Mouse (Mus musculus) left cerebral cortex, postnatal 14 days (tissue): Measurements from ENCODE around the gene Lysmd3. TPM values are rescaled to one million over a fixed set of nuclear protein-coding genes. Genes with fewer than 3 reads are reported as not detected.

Experiments
- DNase-seq, 2 experiments: peaks; one replicate each; pipeline ENCODE4 v3.0.0; 2021 to 2022; ENCODE audit warnings: low spot score in 2 of 2, mixed read lengths in 1 of 2
- intact Hi-C: fragments of 180-260 bp; cut with DNase I; formaldehyde crosslinking; loops from one replicate; pipeline ENCODE4 v1.15.1; 2025
- total RNA-seq, 2 experiments: library from RNA; stranded (reverse); gene quantifications; 2 replicates each; pipeline ENCODE4 v1.2.3; 2021

The Lysmd3 gene
- total RNA-seq, 2 experiments from 2014 or later = 9.7 to 10.9 TPM

DNA sequence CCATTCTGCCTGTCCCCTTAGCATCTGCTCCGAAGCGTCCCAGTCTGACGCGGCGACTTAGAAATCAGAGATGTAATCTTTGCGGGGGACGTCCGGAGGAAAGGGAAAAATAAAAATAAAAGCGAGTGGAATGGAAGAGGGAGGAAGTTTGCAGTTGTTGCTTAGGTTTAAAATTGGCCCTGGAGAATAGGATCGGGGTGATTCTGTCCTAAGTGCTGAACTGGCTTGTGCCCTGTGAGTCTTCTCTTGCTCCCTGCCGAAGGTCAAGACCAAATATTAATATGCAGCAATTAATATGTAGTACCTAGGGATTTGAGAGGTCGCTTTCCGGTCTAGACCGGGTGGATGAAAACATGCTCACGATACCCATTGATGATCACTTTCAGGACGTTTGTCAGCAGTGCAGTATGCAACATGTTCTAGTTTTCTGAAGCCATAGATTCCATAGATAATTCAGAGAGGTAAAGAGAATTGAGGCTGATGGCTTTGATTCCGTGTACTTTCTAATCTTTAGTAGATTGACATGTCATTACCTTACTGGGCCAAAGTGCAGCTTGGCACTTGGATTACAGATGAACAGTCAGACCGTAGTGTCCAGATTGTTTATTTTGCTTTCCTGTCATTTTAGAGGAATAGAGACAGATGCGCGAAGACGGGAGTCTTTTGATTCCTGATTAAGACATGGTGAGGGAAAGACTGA is 740 bp downstream of the Lysmd3 start:
- DNase-seq = peak in 1 of 2 experiments; percentile 16
- intact Hi-C loops = loop anchor here (5.0 to 10.0 kb wide), 2 partner anchors 54 to 773 kb away; partner anchors contain the start of genes Arrdc3, Mblac2 and Polr3g

DNA sequence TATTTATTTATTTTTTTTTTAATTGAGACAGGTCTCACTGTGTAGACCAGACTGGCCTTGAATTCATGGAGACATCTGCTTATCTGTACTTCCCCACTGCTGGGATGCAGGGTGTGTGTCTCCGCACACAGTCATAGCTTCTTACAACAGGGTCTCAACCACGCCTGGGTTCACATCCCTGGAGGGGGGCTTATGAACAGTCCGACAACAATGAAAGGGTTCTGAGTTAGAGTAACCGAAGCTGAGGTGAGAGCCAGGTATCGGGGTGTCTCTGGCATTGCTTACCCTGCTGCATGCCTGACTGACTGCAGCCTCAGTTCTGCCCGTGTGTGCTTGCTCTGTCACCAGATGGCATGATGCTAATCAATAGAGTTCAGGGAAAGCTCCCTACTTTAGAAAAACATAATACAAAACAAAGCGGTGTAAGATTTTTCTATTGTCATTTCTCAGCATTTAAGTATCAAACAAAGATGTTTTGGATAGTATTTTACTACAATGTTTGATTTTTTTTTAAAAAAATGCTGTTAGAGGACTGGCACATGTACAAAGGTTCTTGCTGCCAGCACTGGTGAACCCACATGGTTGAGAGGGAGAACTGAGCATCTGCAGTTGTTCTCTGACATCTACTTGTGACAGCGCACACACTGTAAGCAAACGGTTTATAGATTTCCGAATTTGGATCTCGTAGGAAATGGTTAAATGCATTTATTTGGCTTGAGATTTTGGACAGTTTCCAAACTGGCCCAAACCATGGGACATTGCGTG is 6.3 kb downstream of the Lysmd3 start:
- DNase-seq = no peak
- intact Hi-C loops = no loop called here

DNA sequence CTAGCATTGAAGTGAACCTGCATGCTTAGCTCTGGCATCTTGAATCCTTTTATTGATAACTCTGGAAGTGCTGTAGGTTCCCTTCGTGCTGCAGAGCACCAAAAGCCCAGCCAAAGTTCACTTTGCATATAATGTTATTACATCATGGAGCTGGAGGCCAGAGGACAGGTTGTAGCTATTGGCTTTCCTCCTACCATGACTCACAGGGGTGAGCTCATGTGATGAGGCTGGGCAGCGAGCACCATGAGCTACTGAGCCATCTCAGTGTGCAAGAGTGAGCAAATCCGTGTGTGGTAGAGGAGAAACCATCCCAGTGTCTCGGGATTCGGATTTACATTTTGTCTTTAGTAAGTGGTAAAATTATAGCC is 6.9 kb downstream of the Lysmd3 start:
- intact Hi-C loops = no loop called here
- DNase-seq = no peak

DNA sequence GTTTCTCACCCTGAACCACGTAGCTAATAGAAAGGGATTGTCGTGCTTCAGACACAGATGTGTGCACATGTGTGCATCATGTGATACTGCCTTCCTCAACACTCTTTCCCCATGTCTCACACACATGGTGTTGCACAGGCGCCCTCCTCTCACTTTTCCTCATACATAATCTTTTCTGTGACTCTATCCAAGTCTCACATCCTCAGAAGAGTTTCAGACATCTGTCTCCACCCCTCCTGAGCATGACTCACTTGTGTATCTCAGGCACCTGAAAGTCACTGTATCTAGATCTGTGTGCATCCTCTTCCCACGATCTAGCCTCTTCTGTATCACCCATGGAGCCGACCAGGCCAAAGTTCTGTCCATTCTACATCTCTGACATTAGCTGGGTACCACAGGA is 10.2 kb downstream of the Lysmd3 start:
- intact Hi-C loops = no loop called here
- no peak for DNase-seq

DNA sequence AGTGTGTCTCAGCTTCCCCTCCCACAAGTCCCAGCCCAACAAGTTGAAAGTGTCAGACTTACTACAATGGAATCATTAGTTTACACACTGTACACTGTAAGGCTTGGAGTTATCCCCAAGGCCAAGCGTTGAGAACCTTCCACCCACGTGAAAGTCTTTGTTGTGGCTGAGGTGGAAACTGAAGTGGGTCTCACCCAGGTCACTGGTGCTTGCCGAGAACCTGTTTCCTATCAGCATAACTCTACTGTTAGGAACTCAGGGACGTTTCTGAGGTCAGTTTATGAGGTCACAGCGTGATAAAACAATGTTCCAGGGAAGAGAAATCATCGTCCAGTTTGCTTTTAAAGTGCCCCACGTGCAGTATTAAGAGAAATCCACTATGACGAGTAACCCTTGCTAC is 17.9 kb downstream of the Lysmd3 start:
- intact Hi-C loops = no loop called here
- DNase-seq = no peak

DNA sequence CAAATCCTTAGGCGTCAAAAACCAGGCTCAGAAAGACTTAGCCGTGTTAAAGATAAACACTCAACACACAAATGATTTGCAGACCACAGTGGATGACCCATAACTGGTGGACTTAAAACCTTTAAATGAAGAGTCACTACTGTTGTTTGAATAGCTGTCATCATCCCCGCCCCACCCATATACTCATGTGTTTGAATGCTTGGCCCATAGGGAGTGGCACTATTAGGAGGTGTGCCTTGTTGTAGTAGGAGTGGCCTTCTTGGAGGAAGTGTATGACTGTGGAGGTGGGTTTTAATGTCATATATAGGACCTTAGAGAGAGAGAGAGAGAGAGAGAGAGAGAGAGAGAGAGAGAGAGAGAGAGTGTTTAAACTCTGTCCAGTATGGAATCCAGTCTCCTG is 25.6 kb downstream of the Lysmd3 start:
- intact Hi-C loops = no loop called here
- DNase-seq = no peak

DNA sequence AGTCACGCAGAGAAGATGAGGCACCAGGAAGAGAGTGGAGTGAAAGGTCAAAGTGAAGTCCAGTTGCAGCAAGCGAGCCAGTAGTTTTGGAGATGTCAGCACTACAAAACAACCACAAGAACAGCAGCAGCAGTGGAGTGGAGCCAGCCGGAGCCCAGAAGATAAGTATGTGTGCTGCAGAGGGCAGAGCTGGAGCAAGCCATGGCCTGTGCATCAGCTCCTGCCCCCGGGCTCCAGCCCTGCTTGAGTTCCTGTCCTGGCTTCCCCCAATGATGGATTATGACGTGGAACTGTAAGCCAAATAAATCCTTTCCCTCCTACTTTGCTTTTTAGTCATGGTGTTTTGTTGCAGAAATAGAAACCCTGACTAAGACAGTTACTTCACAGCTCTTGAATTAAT is 26.8 kb downstream of the Lysmd3 start:
- intact Hi-C loops = no loop called here
- no peak for DNase-seq

DNA sequence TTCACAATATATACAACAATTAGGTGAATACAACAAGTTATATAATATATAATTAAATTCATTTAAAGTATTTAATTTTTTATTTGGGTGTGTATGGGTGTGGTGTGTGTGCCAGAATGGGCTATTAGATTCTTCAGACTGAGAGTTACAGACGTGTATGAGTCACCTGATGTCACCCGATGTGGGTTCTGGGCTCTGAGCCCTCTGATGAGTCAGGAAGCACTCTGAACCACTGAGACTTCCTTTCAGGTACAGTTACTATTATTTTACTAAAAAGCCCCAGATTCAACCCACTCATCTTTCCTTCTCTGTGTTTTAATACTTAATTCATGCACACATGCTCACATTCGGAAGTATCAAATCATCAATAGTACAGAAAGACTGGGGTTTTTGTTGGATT is 27.4 kb downstream of the Lysmd3 start:
- no peak for DNase-seq
- intact Hi-C loops = no loop called here

DNA sequence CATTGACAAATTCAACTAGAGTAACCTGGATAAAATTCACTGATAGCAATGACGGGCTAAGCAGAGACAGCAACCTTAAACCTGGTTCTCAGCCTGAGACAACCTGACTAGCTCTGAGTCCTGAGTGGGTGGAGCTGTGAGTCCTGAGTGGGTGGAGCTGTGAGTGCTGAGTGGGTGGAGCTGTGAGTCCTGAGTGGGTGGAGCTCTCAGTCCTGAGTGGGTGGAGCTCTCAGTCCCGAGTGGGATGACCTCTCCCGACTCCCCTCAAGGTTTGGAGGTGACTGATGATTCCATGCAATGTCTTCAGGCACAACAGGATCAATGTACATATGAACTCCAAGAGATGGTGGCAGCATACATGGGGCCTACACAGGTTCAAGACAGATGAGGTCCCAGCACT is 32.1 kb downstream of the Lysmd3 start:
- DNase-seq = no peak
- intact Hi-C loops = no loop called here

DNA sequence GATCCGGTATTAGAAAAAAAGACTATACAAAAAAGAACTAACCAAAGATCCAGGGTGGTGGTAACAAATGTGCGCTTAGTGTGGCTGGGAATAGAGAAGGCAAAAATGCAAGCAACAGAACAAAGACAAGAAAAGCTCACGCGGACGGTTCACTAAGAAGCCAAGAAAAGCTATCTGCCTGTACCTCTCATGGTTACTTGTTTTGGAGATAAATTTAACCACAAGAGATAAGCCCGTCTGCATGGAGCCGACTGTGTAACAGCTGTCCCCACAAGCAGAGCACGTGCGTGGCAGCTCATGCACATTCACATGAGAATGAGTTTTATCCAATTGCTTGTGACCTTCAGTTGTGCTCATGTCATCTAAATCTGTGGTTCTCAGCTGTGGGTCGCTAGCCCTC is 33.0 kb downstream of the Lysmd3 start:
- DNase-seq = no peak
- intact Hi-C loops = no loop called here

DNA sequence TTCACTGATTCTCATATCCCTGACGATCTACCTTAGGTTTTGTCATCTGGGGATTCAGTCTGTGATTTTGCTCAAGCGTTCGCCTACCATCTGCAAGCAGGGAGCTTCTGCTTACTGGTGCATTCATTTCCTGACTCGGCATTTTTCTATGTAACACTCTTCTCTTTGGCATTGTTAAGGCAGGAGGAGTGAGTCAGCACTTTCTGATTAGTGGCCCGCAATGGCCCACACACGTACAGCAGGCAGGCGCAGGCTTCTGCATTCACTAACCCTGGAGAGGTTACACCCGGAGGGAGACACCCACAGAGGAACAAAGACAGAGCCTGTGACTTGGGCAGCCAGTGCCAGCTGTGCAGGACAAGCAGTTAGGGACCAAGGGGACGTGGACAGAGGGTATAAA is 34.1 kb downstream of the Lysmd3 start:
- intact Hi-C loops = no loop called here
- DNase-seq = no peak

DNA sequence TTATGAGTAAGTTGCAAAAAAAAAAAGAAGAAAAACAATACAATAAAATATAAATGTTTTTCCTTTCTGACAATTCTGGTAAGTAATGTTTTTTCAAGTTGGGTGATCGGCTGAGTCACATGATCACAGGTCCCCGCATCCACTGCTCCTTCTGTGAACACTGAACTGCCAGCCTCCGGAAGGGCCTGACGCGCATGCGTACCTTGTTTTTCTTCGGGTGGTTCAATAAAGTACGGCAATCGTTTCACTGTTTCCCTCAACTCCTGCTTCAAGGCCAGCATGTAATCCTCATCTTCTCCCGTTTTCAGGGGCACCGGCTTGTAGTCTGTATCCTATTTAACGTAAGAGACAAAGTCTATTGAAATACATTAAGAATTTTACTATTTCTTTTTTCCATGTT is 37.0 kb downstream of the Lysmd3 start:
- intact Hi-C loops = no loop called here
- DNase-seq = no peak

DNA sequence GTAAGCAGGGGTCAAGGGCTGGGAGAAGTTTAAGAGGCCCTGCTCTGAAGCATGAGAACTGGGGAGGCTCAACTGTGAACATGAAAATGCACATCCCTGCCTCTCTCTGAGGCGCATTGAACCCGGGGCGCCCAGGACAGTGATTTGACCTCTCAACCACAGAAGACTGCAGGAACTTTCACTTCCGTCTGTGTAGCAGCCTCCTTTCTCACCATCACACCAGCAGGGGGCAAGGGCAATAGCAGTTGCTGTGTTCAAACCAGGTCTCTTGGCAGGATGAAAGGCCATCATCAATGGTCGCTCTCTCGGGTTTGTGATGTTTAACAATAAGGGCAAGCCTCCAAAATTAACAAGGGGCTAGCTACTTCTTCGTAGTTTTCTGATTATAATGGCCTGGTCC is 45.7 kb downstream of the Lysmd3 start:
- DNase-seq = no peak
- intact Hi-C loops = no loop called here

DNA sequence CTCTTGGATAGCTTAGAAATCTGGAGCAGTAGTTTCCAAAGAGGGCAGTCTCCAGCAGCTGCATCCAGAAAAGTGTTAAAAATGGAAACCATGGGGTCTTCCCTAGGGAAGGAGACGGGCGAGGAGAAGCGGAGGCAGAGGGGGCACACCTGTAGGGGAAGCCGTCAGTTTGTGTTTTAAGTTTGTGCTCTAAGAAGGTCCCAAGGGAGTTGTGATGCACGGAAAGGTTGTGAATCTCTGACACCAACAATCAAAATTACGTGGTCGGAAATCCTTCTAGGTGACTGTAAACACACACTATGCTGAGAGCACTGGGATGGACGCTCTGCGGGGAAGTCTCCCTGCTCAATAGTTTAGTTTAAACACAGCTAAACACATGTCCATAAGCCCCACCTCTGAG is 46.2 kb downstream of the Lysmd3 start:
- intact Hi-C loops = no loop called here
- DNase-seq = no peak

DNA sequence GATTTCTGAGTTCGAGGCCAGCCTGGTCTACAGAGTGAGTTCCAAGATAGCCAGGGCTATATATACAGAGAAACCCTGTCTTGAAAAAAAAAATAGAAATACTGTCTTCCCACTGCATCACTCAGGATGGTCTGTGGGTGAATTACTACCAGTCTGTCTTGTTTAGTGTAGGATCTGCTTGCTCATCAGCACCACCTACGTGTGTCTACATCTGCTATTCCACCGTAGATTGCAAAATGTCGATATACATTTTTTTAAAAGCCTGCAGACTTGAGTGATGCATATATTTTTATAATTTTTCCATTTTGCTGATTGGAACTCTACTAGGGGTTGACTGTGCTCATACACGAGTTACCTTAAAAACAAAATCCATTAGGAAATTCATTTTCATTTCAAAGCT is 48.8 kb downstream of the Lysmd3 start:
- intact Hi-C loops = no loop called here
- DNase-seq = no peak

DNA sequence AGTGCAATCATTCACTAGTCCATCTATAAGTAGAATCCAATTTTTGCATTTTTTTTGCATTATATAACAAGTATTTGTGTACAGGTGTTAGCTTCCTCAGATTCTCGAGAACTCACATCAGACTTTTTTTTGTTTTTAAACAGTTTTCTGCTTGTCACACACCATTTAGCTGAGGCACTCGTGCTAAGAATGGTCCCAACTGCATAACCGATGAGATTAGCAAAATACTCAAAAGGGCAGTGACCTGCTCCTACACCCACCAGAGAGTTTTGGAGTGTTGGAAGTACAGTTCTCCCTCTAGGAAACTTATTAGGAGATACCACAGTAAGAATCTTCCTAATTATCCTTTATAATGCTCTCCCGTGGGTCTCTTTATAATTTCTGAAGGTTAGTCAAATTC is 52.3 kb downstream of the Lysmd3 start:
- intact Hi-C loops = loop anchor here (5.0 kb wide), 2 partner anchors 52 to 53 kb away; partner anchors contain the start of gene Lysmd3
- no peak for DNase-seq

DNA sequence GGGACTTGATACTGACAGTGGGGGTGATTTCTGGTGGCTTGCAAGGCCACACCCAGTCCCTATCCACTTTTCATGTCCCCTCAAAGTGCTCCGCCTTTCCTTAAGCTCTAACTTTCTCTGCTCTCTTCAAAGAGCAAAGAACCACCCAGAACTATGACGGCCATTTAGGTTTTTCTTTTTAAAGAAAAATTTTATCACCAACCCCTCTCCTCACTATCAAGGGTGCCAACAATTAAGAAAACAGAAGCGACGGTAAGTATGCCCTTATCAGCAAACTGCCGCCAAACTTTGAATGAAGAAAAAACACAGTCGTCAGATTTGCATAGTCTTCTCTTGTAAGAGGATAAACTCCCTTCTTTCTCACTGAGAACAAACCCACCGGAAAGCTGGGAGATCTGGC is 52.8 kb downstream of the Lysmd3 start:
- intact Hi-C loops = loop anchor here (5.0 kb wide), 2 partner anchors 52 to 53 kb away; partner anchors contain the start of gene Lysmd3

DNA sequence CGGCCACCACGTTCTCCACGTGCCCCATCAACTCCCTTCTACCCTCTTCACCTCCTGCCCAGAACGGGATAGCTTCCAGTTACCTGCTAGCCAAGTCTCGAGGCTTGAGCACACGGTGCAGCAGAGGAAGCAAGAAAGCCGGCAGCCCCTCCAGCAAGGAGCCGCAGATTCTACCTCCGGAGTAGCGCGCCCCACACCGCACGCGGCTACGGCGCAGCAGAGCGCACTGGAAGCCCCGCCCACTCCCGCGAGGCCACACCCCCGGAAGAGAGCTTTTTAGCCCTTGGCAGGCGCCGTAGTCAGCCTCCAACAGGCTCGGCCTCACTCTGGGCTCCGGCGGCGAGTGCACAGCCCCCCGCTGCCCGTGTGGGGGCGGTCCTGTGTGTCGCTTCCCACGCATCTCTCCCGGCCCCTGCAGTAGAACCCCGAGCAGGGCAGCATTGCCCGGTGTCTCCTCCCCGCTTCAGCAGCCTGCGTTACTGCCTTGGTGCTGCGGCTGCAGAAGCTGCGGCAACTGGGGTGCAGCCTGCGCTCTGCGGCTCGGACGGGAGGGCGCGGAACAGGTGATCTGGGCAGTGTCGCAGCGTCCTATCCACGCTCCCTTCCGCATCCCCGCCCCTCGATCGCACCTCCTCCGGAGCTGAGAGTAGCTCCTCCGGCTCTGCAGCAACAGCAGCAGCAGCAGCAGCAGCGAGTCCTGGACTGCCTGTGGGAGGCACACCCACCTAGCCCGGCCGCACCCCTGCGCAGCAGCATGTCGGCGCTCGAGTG is 53.5 kb downstream of the Lysmd3 start, which contains the start of the genes Polr3g and Mblac2:
Polr3g (minus strand) TSS at position 239 of the 771 bp plus-strand sequence.
Mblac2 (plus strand) TSS at position 567 of the 771 bp plus-strand sequence.
- peak; percentile 96 for DNase-seq
- intact Hi-C loops = loop anchor here (5.0 kb wide), 2 partner anchors 51 to 54 kb away; partner anchors contain the start of gene Lysmd3

More for the DNA sequence above, 52.8 kb downstream of the Lysmd3 start:
- DNase-seq = no peak

DNA sequence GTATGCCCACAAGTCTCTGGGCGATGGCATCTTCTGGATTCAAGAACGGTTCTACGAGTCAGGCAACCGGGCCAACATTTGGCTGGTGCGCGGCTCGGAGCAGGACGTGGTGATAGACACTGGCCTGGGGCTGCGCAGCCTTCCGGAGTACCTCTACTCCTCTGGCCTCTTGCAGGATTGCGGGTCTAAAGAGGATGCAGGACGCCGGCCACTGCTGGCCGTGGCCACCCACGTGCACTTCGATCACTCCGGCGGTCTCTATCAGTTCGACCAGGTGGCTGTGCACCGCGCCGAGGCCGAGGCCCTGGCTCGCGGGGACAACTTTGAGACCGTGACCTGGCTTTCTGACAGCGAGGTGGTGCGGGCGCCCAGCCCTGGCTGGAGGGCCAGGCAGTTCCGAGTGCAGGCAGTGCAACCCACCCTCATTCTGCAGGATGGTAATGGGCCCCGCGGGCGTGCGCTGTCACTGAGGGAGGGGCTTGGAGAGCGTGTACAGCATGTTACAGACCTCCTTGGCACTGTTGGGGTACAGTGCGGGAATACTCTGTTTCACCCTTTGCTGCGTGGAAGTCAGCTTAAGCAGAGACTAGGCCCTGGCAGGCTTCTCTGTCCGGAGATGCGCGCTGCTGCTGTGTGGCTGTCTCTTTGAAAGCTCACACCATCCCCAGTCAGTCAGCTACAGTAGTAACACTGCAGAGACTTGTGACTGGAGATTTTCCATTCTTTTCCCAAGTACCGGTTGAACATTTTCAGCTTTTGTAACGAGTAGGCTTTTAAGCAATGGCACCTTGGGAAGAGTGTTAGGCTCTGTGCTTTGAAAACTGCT is 54.3 kb downstream of the Lysmd3 start:
- intact Hi-C loops = loop anchor here (5.0 kb wide), 2 partner anchors 51 to 54 kb away; partner anchors contain the start of gene Lysmd3
- peak; percentile 32 to 60 for DNase-seq
